Mouse (Mus musculus) kidney, adult 2 months (tissue): ENCODE measurements around the gene Rapgef3.

Experiments
- CTCF ChIP-seq: fragments of 200-500 bp; conservative IDR thresholded peaks from 2 replicates; pipeline ENCODE4 v1.5.1; 2011; ENCODE audit warnings: low read depth, mild to moderate bottlenecking, control low read depth, low read length, moderate library complexity, mixed read lengths; ENCODE audit not compliant: insufficient read depth, insufficient read length
- POLR2A ChIP-seq: fragments of 200-500 bp; IDR thresholded peaks from one replicate; pipeline ENCODE4 v1.6.1; 2011; ENCODE audit warnings: low read depth, low read length, control low read depth

DNA sequence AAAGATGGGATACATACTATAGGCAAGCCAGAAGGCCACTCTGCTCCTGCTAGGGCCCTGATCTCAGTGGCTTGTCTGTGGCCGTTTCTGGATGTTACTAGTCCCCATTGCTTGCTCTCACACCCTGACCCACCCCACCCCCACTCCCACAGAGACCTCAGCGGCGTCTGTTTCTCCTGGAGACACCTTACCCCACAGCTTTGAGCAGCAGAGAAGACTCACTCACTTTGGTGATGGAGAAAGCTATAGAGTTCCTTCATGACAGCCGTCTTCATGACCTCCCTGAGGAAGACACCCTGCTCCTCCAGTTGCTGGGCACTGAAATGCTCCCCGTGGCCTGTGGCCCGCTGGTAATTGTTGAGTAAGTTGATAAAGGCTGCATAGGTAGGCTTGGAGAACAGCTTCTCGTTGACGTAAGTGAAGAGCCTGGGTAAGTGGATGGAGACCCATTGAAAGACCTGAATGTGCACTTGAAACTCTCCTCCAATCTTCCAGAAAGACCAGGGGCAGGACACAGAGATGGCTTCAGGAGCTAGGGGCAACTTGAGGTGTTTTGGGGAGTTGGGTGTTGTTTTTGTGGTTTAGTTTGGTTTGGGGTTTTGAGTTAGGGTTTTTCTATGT, 49.1 kb downstream of the Rapgef3 start:
- TF ChIP-seq CTCF: no peak
- TF ChIP-seq POLR2A: no peak
